Mouse (Mus musculus) hindbrain, embryonic 11.5 days (tissue): ENCODE measurements at regions not wholly inside any gene's neighbourhood (a gene's known extent, or its start where the extent isn't known, plus 50 kb on each side); places are given as distances from the start of the nearest gene placed in this dataset.

Source experiments
- ATAC-seq: fragments of 200-750 bp; cut with Nextera tagmentation; 2 replicates; pipeline ENCODE4 v1.8.0; 2017; ENCODE audit warnings: mild to moderate bottlenecking, moderate TSS enrichment, moderate library complexity; ENCODE audit not compliant: low FRiP score
- DNase-seq: peaks from one replicate; pipeline ENCODE4 v3.0.0-alpha.2; 2015; ENCODE audit warnings: low spot score
- H3K27ac ChIP-seq: fragments of 300-500 bp; sonication (generic); 2 replicates; pipeline ENCODE4 v1.5.1; 2014; ENCODE audit warnings: mild to moderate bottlenecking, low read depth, low read length
- H3K27me3 ChIP-seq: fragments of 300-500 bp; sonication (generic); 2 replicates; pipeline ENCODE4 v1.6.1; 2014; ENCODE audit warnings: mild to moderate bottlenecking, low read length, moderate library complexity, mixed read lengths; ENCODE audit not compliant: control insufficient read depth, insufficient read depth
- H3K36me3 ChIP-seq: fragments of 300-500 bp; sonication (generic); 2 replicates; pipeline ENCODE4 v1.6.1; 2014; ENCODE audit warnings: mild to moderate bottlenecking, low read length, moderate library complexity, mixed read lengths; ENCODE audit not compliant: control insufficient read depth, insufficient read depth
- H3K4me1 ChIP-seq: fragments of 300-500 bp; sonication (generic); replicated peaks from 2 replicates; pipeline ENCODE4 v1.6.1; 2014; ENCODE audit warnings: low read length, mixed read lengths; ENCODE audit not compliant: control insufficient read depth, insufficient read depth
- H3K4me2 ChIP-seq: fragments of 300-500 bp; sonication (generic); replicated peaks from 2 replicates; pipeline ENCODE4 v1.6.1; 2014; ENCODE audit warnings: mild to moderate bottlenecking, low read depth, low read length
- H3K4me3 ChIP-seq: fragments of 300-500 bp; sonication (generic); 2 replicates; pipeline ENCODE4 v1.5.1; 2014; ENCODE audit warnings: low read depth, low read length
- H3K9ac ChIP-seq: fragments of 300-500 bp; sonication (generic); 2 replicates; pipeline ENCODE4 v1.6.1; 2014; ENCODE audit warnings: low read depth, low read length
- H3K9me3 ChIP-seq: fragments of 300-500 bp; sonication (generic); 2 replicates; pipeline ENCODE4 v1.6.1; 2016; ENCODE audit warnings: low read length; ENCODE audit not compliant: control insufficient read depth
- WGBS: fragments of 180-500 bp; shearing (Covaris S2); extraction: QIAGEN DNeasy Blood & Tissue Kit; methylation state at CpG from one replicate; pipeline ENCODE4 v1.1.7; 2014; 5-methylcytosine and 5-hydroxymethylcytosine counted together

DNA sequence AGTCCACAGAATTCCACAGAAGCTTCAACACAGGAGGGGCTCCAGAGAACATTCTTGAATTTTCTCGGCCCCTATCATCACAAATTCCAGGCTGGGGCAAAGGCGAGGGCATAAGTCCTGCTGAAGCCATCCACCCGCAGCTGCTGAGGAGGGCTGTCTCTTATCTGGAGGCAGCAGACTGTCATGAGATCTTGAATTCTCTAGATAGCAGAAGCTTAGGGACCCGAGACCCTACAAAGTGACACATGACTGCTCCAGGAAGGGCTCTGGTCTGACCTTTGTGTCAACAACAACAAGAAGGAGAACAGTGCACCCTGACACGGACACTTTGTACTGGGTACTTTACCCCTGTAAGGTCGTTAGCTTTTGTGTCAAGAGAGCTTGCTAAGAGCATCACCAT, 57.2 kb downstream of the Lao1 start:
- no peak for ATAC-seq
- H3K36me3 ChIP-seq, result no peaks in the 10 kb centered on the region
- no peak for DNase-seq
- no peak overlapping the region for H3K4me2 ChIP-seq
- WGBS, result 66% methylated on average over 6 of the region's 6 CpGs
- no peak overlapping the region for H3K4me3 ChIP-seq
- H3K27me3 ChIP-seq, result no peaks in the 10 kb centered on the region
- no peak overlapping the region for H3K9ac ChIP-seq
- peaks cover 2% of the 10 kb centered on the region; the same call in 1 of the 2 replicates for H3K4me1 ChIP-seq
- H3K27ac ChIP-seq, result no peak overlapping the region
- no peaks in the 10 kb centered on the region for H3K9me3 ChIP-seq

DNA sequence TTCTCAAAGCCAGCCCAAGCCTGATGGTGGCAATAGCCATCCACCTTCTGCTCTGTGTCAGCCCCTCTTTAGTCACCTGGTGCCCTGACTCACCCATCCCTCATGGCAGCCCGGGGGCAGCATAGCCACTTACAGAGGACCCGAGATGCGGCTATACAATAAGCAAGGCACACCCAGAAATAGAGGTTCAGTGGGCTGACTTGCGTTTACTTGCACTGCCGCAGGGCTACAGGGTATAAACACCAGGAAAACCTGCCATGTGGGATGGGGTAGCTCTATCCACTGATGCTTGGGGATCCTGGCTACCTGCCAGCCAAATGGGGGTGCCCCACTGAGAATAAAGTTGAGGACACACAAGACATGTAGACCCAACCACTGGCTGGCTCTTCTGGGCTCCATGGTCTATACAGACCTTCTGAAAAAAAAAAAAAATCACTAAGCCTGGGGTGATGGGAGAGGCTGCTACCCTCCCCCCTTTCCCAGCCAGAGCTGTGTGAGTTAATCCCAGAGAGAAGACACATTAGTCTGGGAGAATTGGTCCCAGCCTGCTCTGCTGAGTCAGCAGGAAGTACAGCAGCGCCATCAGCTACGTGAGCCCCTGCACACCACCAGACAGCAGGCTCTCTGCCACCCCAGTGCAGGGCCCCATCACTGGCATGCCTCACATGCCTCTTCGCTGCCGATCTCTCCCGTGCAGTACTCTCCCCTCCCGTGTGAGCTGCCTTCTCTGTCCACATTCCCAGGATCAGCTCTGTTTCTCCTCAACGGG, 57.8 kb downstream of the Lao1 start:
- DNase-seq (peak; percentile 57), ATAC-seq (0 out of 2 replicates have a peak, but pooled peaks have one; percentile 49)
- no peak overlapping the region for H3K4me2 ChIP-seq
- no peaks in the 10 kb centered on the region for H3K9me3 ChIP-seq
- no peaks in the 10 kb centered on the region for H3K36me3 ChIP-seq
- H3K27ac ChIP-seq, result no peak overlapping the region
- H3K27me3 ChIP-seq, result no peaks in the 10 kb centered on the region
- WGBS, result 57% methylated on average over 12 of the region's 12 CpGs
- 0 out of 2 replicates have a peak overlapping the region, but pooled peaks have one; percentile 5 for H3K9ac ChIP-seq
- peaks cover 2% of the 10 kb centered on the region; the same call in 1 of the 2 replicates for H3K4me1 ChIP-seq
- no peak overlapping the region for H3K4me3 ChIP-seq

DNA sequence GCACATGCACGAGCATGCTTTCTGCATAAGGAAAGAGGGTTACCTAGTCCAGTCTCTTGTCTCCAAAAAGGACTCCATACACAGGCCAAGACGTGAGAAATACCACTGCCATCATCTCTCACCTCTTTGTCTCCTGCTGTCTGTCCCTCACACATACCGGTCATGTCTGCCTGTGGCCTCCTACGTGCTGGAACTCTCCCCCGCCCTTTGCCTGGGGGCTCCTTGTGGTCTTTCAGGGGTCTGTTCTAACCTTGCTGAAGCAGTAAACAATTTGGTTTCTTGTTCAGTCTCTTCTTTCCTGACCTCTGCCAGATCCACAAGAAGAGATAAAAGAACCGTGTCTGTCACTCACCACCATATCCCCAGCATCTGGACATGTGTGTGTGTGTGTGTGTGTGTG, 61.0 kb downstream of the Lao1 start:
- H3K4me2 ChIP-seq, result no peak overlapping the region
- no peaks in the 10 kb centered on the region for H3K9me3 ChIP-seq
- H3K4me1 ChIP-seq, result peaks cover 2% of the 10 kb centered on the region; the same call in 1 of the 2 replicates
- no peak for ATAC-seq
- 53% methylated on average over 6 of the region's 6 CpGs for WGBS
- H3K27ac ChIP-seq, result 0 out of 2 replicates have a peak overlapping the region, but pooled peaks have one; percentile 13
- H3K4me3 ChIP-seq, result no peak overlapping the region
- no peak for DNase-seq
- H3K27me3 ChIP-seq, result no peaks in the 10 kb centered on the region
- no peaks in the 10 kb centered on the region for H3K36me3 ChIP-seq
- no peak overlapping the region for H3K9ac ChIP-seq

DNA sequence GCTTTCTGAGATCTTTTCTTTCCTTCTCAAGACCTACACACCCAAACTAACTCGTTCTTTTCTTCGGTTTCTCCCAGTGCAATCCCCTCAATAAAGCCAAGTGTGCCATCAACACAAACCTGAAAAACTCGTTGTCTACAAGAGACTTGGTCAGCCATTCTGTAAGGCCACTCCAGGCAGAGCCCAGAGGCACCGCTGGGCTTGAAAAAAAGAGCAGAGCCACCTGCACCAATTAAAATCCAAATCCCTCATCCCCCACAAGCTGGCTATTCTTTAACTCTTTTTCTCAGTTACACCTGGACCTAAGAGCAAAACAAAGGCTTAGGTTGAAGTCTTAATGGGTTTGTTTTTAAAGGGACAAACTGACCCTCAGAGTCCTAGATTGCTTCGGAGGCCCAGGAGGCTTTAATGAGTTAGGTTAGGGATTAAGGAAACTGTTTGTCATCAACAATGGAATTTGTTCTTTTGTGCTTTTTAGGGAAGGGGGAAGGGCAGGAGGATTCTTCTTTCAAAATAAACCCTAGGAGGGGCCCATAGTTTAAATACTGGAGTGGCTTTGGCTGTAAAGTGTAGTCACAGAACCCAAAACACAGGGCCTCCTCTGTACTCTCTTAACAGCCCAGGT, 65.0 kb downstream of the Lao1 start:
- Histone ChIP-seq H3K9me3 (no peaks in the 10 kb centered on the region), H3K4me3 (no peak overlapping the region), H3K27ac (no peak overlapping the region), H3K9ac (no peak overlapping the region), H3K36me3 (no peaks in the 10 kb centered on the region), H3K4me2 (no peak overlapping the region), H3K27me3 (no peaks in the 10 kb centered on the region), H3K4me1 (peaks cover 5% of the 10 kb centered on the region)
- ATAC-seq (no peak), DNase-seq (no peak)
- 18% methylated on average over 5 of the region's 5 CpGs for WGBS

DNA sequence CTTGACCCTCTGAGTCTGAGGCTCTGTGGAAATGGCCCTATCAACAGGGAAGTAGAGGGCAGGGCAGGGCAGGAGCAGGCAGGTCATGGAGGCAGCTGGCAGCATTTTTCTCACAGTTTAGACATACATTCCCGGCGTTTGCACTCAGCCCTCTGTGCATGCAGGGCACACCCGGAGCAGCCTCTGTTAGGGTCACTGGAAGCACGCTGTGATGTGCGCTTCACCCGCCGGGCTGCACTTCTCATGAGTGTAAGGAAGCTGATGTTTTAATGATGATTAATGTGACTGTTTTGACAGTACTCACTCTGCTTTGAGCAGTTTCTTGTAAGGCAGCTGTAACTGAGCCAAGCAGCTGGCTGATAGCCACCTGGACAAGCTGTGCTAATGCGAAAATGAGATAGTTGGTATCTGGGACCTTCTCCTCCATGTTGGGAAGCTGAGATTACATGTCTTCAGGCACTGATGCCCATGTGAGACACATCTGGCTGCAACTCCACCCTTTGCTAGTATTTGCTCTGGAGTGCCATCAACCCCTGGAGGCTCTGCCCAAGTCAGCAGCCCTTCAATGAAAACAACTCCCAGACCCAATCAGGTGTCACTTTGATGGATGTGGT, 66.9 kb downstream of the Lao1 start:
- Histone ChIP-seq H3K9ac (no peak overlapping the region), H3K9me3 (no peaks in the 10 kb centered on the region), H3K4me3 (no peak overlapping the region), H3K4me2 (no peak overlapping the region), H3K27me3 (no peaks in the 10 kb centered on the region), H3K36me3 (no peaks in the 10 kb centered on the region), H3K4me1 (peaks cover 3% of the 10 kb centered on the region), H3K27ac (no peak overlapping the region)
- DNase-seq (peak; percentile 31), ATAC-seq (no peak)
- 15% methylated on average over 8 of the region's 8 CpGs for WGBS

DNA sequence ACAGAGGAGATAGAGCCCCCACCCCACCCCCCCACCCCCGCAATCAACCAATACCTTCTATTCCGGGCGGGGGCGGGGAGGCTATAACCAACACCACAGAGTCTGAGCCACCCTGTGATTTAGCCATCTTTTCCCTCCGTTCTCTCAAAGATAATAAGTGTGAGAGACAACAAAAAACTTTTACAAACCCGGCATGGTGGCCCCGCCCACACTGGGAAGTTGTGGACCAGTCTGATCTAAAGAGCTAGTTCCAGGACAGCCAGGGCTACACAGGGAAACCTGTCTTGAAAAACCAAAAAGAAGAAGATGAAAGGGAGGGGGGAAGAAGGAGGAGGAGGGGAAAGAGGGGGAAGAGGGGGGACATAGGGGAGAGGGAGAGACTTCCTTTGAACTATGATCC, 67.7 kb downstream of the Lao1 start:
- WGBS, result 37% methylated on average over 7 of the region's 7 CpGs
- ATAC-seq (no peak), DNase-seq (no peak)

DNA sequence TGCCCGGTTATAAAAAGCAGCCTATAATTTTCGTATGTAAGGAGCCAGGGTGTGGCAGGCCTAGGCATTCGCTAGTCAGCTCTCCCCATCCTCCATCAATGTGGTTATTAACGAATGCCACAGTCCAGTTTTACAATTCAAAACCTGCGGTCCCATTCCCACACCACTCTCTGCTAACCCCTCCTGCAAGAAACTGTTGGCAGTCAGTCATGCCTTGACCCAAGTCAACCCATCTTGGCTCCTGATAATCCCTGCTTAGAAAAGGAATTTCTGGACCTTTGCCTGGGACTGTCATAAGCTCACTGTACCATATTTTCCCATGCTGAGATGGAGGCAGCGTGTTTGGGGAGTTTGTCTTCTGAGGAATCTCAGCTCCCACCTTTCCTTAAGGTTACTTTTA, 68.4 kb downstream of the Lao1 start:
- no peaks in the 10 kb centered on the region for H3K36me3 ChIP-seq
- WGBS, result 85% methylated on average over 6 of the region's 6 CpGs
- DNase-seq, result no peak
- no peak overlapping the region for H3K4me2 ChIP-seq
- H3K9ac ChIP-seq, result no peak overlapping the region
- no peak for ATAC-seq
- no peaks in the 10 kb centered on the region for H3K9me3 ChIP-seq
- no peak overlapping the region for H3K4me3 ChIP-seq
- peaks cover 3% of the 10 kb centered on the region for H3K4me1 ChIP-seq
- H3K27me3 ChIP-seq, result no peaks in the 10 kb centered on the region
- H3K27ac ChIP-seq, result no peak overlapping the region

More for the DNA sequence above, 67.7 kb downstream of the Lao1 start:
- Histone ChIP-seq H3K4me3 (no peak overlapping the region), H3K4me1 (peaks cover 3% of the 10 kb centered on the region), H3K4me2 (no peak overlapping the region), H3K9ac (no peak overlapping the region), H3K27ac (no peak overlapping the region), H3K36me3 (no peaks in the 10 kb centered on the region), H3K9me3 (no peaks in the 10 kb centered on the region), H3K27me3 (no peaks in the 10 kb centered on the region)

DNA sequence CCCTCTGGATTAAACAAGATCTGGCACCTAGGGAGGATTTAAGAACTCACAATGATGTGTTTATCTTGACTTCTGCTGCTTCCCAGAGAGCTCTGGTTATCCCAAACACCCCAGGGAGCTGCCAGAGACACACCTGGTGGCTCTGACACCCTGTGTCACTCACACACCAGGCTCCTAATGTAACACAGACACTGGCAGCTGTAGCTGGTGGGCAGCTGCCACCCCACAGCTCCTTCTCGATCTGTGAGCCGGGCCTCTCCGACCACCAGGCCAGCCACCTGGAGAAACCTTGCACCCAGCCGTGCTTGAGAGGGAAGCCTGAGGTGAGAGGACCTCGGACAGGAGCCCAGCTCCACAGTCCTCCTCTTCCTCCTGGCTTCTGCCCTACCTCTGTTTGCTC, 69.5 kb downstream of the Lao1 start:
- H3K27ac ChIP-seq, result no peak overlapping the region
- no peaks in the 10 kb centered on the region for H3K36me3 ChIP-seq
- no peaks in the 10 kb centered on the region for H3K9me3 ChIP-seq
- peaks cover 3% of the 10 kb centered on the region for H3K4me1 ChIP-seq
- H3K4me3 ChIP-seq, result no peak overlapping the region
- DNase-seq (no peak), ATAC-seq (no peak)
- H3K4me2 ChIP-seq, result no peak overlapping the region
- WGBS, result 39% methylated on average over 5 of the region's 5 CpGs
- H3K27me3 ChIP-seq, result no peaks in the 10 kb centered on the region
- no peak overlapping the region for H3K9ac ChIP-seq
